Mouse (Mus musculus): ENCODE measurements around the gene Ppp1r8.

Gene Ppp1r8

DNA sequence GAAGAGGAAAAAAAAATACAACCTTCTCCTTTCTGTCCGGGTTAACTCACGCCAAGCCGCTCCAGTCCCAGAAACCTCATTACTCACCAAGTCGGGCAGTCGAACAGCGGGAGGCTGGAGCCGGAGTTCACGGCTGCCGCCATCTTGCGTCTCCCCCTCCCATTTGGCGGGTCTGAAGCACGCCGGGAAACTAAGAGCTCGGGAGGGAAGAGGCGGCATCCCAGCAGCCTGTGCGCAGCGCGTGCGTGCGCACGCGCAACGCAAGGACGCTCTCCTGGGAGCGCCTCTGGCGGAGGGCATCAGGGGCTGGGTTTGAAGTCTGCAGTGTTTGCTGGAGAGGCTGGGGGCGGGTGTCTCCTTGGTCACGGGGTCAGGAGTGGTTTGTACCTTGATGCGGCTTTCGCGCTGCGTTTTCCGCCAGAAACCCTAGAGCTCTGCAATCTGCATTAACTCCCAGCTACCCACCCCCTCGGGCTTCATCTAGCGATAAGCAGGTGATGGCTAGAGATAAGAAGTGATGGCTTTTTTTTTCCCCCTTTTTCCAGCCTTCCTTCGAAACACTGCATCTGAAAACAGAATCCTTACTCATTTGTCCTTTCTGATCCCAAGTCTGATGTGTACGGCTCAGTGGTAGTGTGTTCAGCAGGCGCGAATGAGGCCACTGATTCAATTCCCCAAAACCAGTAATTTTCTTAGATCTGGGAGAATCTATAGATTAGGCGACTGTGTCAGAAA, at the start of gene Ppp1r8:
TSS of gene Ppp1r8 (minus strand) at position 200 of the 735 bp plus-strand sequence.
- peak; percentile 92 for DNase-seq (ENCODE audit: low spot score)

DNA sequence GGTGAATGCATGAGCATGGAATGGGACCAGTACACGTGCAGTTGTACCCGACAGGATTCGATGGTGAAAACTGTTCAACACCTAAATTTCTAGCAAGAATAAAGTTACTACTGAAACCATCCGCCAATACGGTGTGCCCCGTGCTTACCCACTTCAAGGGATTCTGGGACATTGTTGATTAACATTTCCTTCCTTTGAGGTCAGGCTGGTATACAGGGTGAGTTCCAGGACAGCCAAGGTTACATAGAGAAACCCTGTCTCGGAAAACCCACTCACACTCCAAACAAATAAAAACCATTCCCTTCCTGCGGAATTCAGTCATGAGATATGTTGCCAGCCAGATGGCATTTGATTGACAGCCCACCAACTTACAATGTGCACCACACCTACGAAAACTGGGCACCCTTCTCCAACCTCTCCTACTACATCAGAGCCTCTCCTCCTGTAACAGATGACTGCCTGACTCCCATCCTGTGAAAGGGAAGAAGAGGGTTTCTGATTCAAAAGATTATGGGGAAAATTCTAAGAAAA, 41.9 kb upstream of the Ppp1r8 start:
- DNase-seq (ENCODE audit: low spot score), result peak; percentile 53

DNA sequence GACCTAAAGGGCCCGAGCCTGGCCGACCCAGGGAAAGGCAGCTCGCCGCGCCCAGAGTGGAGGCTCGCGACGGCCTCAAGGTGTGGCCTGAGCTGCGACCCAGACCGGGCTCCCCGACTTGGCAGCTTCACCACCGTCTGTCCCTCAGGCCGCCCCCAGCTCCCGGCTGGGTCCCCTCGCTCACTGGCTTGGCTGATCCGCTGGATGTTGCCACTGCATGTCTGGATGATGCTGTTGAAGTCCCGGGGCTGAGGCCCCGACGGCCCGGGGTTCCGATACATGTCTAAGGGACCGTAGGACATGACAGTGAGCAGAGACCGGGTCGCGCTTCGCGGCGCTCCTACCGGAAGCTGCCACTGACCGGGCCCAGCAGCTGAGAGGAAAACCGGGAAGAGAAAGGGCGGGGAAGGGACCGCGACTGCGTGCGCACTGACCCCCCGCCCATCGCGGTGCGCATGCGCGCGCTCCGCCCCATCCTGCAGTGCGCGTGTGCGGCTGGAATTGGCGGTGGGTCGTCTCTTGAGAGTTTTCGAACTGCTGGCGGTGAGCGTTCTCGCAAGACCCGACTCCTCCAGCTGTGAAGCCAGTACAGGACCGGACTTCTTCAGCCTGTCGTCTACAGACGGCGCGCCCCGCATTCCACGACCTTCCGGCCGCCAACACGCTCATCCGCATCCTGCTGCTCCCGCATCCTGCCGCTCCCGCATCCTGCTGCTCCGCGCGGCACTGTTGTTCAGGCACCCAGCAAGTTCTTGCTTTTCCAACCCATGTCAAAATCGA, 41.3 kb upstream of the Ppp1r8 start, which contains the start of gene Stx12:
TSS of gene Stx12 (minus strand) at position 446 of the 780 bp plus-strand sequence.
- DNase-seq (ENCODE audit: low spot score), result peak; percentile 91

GRCm38 (mm10) chr4:132883561-132884063, 40.6 kb upstream of the Ppp1r8 start:
- DNase-seq (ENCODE audit: low spot score), result peak; percentile 8

DNA sequence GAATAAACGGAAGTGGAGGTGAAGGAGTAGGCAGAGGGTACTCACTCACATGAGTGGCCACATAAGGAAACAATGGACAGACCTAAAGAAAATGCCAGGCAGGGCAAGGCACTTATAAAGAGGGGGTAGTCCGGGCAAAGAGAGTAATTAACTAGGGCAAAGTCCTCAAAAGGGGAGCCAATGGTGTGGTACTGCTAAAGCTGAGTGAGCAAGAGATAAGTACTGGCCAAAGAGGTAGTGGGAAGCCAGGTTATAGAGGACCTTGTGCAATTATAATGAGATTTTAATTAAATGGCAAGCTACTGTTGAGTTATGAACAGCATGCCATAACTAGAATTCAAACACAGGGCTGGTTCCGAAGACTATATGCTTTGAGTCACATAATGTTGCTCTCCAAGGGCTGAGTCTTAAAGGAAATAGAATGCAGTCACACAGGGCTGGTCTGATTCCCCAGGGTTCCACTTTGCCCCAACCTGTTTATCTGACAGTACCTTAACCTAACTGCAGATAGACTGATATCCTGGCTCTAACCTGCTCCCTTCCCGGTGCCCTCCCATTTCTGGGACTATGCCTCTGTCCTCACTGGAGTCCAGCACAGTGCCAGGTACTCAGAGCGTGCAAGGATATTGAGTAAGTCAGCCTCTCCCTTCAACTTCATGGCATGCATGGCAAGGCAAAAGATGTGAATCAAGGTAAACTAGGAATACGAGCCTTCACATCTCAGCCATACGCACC, 31.6 kb upstream of the Ppp1r8 start:
- no peak for DNase-seq (ENCODE audit: low spot score)

GRCm38 (mm10) chr4:132873481-132874362, 30.8 kb upstream of the Ppp1r8 start:
- peak; percentile 3 for DNase-seq (ENCODE audit: low spot score)

- no peak for DNase-seq (ENCODE audit: low spot score)
Measured at GRCm38 (mm10) chr4:132871116-132871515, 28.1 kb upstream of the Ppp1r8 start.

- no peak for DNase-seq (ENCODE audit: low spot score)
Measured at GRCm38 (mm10) chr4:132864856-132865255, 21.9 kb upstream of the Ppp1r8 start.

- peak; percentile 24 for DNase-seq (ENCODE audit: low spot score)
Measured at GRCm38 (mm10) chr4:132863012-132863411, 20.0 kb upstream of the Ppp1r8 start.

GRCm38 (mm10) chr4:132860880-132861279, 17.9 kb upstream of the Ppp1r8 start:
- DNase-seq (ENCODE audit: low spot score), result no peak

DNA sequence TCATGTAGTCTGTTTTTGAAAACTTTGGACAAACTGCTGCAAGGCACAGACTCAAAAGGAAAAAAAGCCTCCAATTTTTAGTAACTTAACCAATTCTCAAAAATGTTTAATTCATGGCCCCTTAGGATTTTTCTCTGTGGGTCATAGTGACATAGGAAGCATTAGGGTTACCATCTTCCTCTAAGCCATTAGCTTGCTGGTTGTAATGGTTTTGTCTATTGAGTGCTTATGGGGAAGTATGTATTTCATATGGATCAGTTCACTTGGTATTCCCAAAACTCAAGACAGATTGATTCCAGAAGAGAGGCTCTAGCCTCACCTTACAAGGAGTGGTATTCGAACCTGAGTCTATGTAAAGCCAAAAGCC, 719 bp upstream of the Ppp1r8 start:
- DNase-seq (ENCODE audit: low spot score), result no peak

DNA sequence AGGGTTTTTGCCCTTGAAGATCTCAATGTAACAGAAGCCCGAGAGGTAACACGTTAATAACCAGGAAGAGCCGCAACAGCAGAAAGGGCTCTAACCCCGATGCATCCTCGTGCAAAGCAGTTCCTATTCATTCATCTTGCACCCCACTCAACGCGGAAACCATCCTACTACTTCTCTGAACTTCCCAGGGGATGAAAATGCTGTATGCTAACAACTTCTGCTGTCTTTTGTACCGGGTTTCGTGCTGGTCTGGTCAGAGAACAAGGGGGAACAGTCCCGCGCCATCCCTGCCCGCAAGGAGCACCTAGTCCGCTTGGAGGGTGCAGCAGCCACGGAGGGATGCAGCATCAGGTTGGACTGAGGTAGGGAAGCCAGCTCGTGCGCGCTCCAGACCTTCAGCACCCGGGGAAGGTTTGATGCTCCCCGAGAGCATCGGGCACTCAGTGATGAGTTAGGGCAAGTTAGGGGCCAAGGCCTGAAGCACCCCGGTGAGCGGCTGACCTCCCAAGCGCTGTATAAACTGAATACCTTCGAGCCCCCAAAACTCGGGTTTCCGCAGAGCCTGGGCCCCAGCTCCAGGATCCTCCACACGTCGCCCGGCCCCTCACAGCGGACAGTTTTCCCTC, 575 bp downstream of the Ppp1r8 start:
- DNase-seq (ENCODE audit: low spot score), result no peak

DNA sequence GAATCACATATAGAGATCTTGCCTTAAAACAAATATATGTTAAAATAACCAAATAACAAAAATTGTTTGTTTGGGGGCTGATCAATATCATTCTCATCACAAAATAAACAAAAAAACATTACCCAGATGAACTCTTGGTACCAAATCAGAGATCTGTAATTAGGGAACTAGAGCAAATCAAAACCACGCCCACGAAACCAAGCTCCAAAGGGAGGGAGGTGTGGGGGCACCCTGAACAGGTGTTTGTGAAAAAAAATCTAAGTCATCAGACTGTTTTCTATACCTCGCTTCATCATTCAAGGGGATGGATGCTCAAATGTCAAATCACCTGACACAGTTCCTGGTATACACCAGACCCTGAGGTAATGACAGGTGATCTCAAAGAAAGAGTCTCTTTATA, 1.5 kb downstream of the Ppp1r8 start:
- DNase-seq (ENCODE audit: low spot score), result no peak

DNA sequence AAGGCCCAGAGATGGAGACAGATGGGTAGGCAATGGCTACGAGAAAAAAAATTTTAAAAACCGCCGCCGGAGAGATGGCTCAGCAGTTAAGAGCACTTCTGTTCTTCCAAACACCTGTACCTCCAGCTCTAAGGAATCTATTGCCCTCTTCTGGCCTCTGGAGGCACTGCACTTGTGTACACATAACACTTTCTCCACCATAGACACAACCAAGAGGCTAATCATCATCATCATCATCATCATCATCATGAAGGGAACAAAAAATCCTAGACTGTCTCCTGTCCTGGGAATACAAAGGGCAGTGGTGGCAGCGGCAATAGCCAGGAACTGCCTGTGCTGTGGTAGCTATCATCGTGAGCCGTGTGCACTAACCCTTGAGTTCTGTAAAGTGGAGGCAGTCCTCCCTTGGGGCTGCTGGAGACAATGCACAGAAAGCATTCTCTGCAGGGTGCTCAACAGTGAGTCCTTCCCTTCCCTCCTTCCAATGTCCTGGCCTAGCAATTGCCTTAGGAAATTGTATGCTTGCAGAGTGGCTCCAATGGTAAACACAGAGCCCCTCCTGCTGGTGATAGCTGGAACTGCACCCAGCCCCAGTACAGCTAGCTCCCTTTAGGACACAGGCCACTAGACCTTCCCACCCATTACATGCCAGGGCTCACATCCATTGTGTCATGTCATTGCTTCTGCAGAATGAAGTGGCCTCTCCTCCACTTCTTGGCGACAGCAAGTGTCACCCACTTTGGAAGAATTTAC, 19.2 kb downstream of the Ppp1r8 start:
- peak; percentile 71 for DNase-seq (ENCODE audit: low spot score)

DNA sequence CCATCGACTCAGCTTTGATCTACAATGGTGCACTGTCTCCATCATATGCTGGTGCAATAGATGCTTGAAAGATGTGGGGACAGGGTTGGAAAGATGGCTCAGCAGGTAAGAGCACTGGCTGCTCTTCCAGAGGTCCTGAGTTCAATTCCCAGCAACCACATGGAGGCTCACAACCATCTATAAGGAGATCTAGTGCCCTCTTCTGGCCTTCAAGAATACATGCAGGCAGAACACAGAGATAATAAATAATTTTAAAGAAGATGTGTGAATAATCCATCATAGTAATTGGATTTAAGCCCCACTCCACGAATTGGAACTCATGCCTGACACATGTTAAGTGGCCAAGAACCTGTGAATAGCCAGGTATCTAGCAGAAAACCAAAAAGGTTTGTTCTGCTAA, 24.5 kb downstream of the Ppp1r8 start:
- DNase-seq (ENCODE audit: low spot score), result no peak

DNA sequence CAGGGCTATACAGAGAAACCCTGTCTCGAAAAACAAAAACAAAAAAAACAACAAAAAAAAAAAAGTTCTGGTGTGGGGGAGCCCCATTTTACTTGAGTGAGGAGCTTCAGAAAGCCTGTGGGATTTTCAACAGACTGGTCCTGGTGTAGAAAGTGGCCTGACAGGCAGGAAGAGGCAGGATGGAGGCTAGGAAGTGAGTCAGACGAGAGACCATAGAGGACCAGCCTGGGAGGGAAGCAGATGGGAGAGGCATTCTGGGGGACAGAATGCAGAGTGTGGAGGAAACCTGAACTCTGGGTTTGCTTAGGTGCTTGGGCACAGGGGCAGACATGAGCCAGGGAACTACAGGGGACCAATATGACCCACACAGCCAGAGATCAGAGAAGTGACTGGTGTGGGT, 26.1 kb downstream of the Ppp1r8 start:
- no peak for DNase-seq (ENCODE audit: low spot score)

- peak; percentile 40 for DNase-seq (ENCODE audit: low spot score)
Measured at GRCm38 (mm10) chr4:132816404-132816803, 26.6 kb downstream of the Ppp1r8 start.

GRCm38 (mm10) chr4:132809621-132810020, 33.3 kb downstream of the Ppp1r8 start:
- DNase-seq (ENCODE audit: low spot score), result no peak

GRCm38 (mm10) chr4:132807771-132808641, 35.0 kb downstream of the Ppp1r8 start:
- DNase-seq (ENCODE audit: low spot score), result peak; percentile 46
